Mouse (Mus musculus) ES-Bruce4 (cell line): Measurements from ENCODE around the gene Fam129b.

Experiments
- CTCF ChIP-seq: IDR thresholded peaks from one replicate; pipeline ENCODE4 v1.8.1; 2011; ENCODE audit warnings: low read depth, low read length
- EP300 ChIP-seq: IDR thresholded peaks from 2 replicates; pipeline ENCODE4 v1.6.1; 2011; ENCODE audit warnings: low read depth, low read length; ENCODE audit not compliant: insufficient read depth
- POLR2A ChIP-seq: IDR thresholded peaks from one replicate; pipeline ENCODE4 v1.8.1; 2011; ENCODE audit warnings: low read length; ENCODE audit not compliant: insufficient read depth

DNA sequence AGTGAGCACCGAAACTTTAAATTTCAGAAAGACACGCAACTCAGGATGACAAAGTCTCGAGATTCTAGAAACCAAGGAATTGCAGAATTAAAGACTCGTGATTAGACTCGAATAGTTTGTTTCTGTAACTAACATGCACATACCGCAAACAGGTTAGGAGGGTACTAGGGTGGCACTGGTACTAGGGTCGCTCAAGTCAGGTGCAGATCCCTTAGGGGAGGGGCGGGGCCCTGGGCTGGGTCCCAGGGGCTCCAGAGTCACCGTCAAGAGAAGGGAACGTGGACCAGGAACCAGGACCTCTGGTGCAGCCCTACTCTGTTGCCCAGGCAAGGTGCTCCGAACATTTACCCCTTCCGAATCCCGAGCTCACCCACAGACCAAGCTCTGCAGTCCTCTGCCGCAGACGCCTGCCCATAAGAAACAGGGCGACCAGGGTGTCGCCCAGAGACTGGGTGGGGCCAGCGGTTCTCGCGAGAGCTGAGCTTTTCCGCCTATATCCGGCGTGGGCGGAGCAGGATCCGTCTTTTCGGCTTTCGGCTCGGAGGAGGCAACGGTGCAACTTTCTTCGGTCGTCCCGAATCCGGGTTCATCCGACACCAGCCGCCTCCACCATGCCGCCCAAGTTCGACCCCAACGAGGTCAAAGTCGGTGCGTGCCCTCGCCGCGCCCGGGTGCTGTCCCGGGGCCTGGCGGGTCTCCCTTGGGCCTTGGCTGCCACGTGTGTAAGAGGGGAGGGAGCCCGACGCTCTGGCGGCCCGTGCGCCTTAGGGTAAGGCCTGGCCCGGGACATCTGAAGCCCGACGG, 85.5 kb downstream of the Fam129b start, which contains the start of the genes Rpl12 and Lrsam1:
- TF ChIP-seq CTCF (no peak), POLR2A (peak; percentile 88), EP300 (peak; percentile 62; the same call in 1 of the 2 replicates)
